Mouse (Mus musculus) spleen, adult 12 weeks (tissue): Measurements from ENCODE around the gene Ick.

Experiments
- DNase-seq: peaks from one replicate; pipeline ENCODE4 v3.0.0; 2022; ENCODE audit warnings: low spot score

Ick gene

DNA sequence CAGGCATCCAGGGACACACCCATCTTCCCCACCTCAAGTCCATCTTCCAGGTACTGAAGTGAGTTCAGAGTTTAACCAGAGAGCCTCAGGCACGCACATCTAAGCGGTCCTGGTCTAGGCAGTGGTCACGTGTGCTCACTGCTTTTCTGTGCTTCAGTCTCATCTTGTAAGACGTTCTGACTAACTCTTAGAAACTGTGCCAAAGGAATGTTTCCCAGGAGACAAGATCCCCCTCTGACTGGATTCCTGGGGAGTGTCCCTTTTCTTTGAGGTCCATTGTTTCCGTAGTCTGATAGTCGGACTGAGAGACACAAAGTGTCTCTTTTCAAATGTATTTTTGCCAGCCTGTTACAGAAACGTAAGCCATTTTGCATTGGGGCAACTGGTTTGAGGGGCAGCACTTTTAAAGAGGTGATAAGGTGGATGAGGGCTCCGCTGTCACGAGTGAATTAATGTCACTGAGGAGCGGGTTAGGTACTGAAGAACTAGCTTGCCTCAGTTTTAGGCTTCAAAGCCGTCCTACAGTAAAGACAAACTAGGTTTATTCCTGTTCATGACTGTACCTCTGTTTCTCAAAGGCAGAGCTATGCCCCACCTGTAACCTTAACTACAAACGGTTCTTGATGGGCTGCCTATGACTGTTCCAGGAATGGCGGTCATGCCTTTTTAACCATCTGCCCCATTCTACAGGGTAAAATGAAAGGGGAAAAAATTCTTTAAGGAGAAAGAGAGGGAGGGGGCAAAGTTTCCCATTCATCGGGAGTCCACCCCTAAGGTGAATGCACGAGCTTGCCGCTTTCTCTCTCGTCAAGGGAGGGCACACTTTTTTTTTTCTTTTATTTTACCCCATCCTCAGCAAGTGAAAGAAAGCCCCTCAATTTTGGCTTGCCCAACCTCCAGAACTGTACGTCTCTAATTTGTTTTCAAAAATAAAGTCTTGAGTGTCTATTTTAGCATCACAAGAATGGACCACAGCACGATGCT is 82.0 kb downstream of the Ick start:
- DNase-seq = no peak

DNA sequence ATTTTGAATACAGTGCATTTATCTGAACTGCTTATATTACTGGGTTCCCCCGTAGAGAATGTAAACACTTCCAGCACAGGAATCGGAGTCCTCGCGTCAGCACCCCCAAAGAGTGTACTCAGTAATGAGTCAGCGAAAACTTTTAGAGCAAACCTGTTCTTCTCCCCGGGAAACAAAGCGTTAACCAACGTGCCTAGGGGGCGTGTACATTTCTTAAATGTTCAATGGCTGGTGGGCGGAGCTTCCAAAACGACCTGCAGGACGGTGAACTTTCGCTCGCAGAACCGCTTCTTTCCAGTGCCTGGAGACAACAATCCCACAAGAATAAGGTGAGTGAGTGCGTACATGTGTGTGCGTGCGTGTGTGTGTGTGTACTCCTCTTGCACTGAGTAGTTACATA is 82.7 kb downstream of the Ick start:
- peak; percentile 48 for DNase-seq

DNA sequence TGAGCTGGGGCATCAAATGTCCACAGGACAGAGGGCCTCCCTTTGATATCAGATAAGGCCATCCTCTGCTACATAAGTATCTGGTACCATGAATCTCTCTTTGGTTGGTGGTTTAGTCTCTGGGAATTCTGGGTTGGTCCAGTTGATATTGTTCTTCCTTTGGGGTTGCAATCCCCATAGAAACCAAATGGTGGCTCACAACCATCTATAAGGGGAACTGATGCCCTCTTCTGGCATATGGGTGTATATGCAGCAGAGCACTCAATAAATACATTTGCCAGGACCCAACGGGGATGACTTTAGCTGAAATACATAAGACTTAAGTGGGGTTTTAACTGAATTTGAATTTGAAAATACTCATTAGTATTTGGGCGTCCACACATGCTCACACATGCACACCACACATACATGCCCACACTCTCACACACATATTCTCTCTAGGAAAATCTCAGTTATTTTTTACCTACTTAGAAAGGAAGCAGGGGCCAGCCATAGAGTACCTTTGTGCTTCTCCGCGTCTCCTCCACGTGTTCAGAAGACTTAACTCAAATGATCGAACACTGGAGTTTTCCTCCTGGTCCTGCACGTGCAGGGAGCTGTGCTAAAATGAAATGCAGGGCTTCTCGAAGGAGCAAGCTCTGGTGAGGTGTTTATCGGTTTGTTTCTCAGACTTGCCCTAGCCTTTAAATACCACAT is 85.1 kb downstream of the Ick start:
- DNase-seq = no peak

DNA sequence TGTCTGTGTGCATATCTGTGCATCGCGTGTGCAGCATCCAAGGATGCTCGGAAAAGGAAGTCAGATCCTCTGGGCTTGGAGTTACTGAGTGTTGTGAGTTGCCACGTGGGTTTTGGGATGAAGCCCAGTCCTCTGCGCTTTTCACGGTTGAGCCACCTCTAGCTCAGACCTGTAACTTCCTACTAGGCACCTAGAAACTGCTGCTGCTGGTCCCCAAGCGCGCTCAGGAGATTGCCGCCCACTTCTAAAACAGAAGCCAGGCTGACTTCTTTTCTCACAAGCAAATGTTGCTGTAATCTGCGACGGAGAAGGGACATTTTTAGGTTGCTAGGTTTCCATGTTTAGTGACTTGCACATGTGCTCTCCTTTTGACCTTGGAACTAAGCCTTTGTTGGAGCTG is 86.0 kb downstream of the Ick start:
- DNase-seq = no peak

DNA sequence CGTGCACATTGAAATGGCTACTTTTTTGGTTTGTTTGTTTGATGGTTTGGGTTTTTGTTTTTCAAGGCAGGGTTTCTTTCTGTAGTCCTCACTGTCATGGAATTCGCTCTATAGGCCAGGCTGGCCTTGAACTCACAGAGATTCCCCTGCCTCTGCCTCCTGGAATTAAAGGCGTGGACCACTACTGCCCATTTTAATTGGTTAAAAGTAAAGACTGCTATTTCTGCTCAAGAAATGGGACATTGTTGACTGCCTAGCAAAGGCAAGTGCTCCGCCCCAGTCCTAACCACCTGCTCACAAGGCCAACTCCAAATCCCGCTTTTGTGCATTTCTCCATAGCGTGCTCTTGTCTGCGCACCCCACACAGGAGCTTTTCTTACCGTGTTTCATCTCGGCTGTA is 88.8 kb downstream of the Ick start:
- DNase-seq = no peak

DNA sequence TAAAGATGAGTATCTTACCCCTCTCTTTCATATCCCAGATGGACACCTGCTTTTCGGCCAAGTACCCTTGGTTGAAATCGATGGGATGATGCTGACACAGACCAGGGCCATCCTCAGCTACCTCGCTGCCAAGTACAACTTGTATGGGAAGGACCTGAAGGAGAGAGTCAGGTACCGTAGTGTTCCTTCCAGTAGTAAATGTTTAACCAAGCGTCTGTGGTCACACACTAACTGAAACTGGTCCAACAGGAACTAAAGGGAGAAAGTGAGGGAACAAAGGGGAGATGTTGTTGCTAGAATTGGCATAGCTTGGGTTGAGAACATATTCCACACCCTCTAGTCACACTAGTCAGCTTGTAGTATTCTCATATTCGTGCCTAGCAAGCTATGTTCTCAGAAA is 95.2 kb downstream of the Ick start:
- no peak for DNase-seq

DNA sequence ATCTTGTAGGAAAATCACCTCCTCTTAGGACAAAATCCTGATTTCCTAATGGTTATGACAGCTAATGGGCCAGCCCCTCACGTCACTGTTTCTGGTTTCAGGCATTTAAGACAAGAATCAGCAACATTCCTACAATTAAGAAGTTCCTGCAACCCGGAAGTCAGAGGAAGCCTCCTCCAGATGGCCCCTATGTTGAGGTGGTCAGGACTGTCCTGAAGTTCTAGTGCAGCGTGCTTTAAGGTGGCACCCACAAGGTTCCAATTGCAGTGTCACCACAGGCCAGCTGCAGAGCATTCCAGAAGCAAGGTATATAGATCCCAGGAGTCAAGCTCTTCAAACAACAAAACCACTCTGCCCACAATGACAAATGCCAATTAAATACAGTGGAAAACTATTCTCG is 100.0 kb downstream of the Ick start:
- DNase-seq = no peak

DNA sequence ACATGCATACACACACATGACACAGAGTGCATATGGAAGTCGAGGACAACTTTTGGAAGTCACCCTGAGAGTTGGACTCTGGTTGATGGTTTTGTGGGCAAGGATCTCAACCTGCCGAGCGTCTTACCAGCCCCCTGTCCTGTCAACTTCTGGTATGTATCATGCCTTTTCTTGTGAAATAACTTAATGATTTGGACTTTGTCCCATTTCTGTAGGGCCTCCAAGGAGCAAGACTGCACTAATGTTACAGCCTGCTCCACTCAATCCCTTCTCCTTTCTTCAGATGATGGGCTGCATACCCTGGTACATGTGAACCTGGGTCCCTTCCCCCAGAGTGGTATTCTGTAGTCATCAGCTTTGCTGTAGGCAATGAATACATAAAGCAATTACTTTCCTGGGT is 101.1 kb downstream of the Ick start:
- no peak for DNase-seq

DNA sequence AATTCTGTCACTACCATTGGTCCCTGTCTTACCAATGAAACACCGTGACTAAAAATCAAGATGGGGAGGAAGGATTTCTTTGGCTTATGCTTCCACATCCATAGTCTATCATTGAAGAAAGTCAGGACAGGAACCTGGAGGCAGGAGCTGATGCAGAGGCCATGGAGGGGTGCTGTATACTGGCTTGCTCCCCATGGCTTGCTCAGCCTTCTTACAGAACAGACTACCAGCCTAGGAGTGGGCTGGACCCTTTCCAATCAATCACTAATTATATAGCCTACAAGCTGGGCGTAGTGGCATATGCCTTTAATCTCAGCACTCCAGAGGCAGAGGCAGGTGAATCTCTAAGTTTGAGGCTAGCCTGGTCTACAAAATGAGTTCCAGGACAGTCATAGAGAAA is 101.8 kb downstream of the Ick start:
- no peak for DNase-seq

DNA sequence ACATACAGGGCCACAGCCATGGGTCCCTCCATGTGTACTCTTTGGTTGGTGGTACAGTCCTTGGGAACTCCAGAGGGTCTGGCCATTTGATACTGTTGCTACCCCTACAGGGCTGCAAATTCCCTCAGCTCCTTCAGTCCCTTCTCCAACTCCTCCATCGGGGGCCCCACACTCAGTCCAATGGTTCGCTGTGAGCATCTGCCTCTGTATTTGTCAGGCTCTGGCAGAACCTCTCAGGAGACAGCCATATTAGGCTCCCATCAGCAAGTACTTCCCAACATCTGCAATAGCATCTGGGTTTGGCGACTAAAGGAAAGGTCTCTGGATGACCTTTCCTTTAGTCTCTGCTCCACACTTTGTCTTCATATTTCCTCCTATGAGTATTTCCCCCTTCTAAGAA is 102.5 kb downstream of the Ick start:
- DNase-seq = no peak

DNA sequence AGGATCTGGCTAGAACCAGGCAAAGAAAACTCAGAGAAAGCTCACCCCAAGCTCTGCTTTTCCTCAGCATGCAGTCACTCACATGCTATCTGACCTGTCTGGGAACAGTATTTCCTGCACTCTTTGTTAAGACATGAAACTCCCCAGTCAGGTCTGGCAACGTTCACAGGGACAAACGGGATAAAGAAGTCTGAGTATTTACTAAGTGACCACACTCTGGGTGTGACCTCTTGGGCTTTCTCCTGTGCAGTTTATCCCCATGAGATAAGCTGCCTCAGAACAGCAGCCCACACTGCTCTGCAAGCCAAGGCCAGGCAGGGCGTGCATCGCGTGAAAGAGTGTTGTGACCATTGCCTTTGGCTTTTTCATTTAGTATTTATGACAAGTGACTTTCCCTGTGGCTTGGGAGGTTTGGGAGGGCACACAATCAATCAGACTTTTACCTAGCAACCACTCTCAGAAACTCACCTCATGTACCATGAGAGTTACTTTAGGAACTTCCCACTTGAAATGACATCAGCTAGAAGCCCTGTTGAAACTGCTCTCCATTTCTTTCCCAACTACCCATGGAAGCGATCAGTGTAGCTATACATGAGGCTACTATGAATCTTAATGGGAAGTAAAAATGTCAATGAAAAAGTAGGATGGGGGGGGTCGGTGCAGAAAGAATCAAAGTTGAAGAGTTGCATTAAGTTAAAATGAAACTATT is 103.5 kb downstream of the Ick start:
- DNase-seq = no peak

DNA sequence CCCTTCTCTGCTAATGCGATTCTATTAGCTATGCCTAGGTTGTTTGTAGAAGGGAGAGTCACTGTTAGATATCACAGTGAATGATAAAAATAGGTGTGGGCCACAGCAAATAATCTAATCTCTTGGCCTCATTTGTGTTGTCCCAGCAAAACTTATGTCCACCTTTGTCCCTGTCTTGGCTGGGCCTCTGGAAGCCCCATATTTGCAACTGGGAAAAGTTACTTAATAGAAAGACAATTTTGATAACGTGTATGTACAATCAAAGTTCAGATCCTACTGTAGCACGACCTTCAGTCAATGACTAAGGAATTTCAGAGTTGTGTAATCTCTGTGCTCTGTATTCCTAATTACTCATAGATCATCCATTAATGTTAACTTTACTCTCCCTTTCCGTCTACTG is 108.1 kb downstream of the Ick start:
- DNase-seq = no peak
